Mouse (Mus musculus): ENCODE measurements around the gene Brd3.

- no peak for TF ChIP-seq GATA1 (IDR thresholded peaks at IDR 0.05; ENCODE audit: low read length)
- TF ChIP-seq TAL1 (IDR thresholded peaks at IDR 0.05; ENCODE audit: low read length), result no peak
Measured at GRCm38 (mm10) chr2:27426855-27427457, 80.5 kb downstream of the Brd3 start, which contains the start of gene Vav2.
